Mouse (Mus musculus): Measurements from ENCODE around the gene Nosip.

The Nosip gene

DNA sequence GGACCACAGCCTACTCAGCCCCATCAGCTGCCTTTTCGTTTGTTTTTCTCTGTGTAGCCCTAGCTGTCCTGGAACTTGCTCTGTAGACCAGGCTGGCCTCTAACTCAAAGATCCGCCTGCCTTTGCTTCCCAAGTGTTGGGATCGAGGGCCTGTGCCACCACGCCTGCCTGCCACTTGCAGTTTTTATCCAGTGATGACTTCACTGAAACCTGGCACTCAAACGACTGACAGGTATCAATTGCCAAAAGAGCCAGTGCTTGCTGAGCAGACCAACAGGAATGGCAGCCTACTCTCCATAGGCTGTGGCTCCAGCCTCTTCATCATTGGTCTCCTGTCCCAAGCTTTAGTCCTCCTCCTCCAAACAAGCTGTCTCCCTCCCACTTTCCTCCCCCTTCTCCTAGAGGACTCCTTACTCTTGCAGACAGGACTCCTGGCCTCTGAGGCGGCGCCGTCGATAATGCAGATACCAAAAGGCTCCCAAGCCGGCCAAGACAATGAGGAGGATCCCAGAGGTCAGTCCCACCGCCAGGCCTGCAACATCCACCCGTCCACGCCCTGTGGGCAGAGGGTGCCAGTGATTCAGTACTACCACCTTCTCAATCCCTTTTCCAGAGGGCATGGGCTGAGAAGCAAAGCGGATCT, 5.8 kb upstream of the Nosip start:
- DNase-seq (ENCODE audit: extremely low read depth, insufficient read length, low spot score): no peak

DNA sequence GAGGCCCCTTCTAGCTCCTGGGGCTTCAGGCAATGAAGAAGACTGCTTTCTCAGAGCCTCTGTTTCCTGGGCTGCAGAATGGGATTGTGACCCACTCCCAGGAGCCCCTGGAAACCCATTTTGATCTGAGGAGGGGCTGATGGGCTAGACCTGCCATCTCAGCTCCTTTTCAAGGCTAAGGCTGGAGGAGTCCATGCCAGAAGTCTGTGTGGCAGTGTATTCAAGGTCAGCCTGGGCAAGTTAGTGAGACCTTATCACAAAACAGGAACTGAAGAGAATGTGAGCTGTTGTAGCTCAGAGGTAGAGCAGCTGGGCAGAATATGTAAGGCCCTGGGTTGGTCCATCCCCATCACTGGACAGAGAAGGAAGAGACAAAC, 5.3 kb upstream of the Nosip start:
- no peak for DNase-seq (ENCODE audit: extremely low read depth, insufficient read length, low spot score)

DNA sequence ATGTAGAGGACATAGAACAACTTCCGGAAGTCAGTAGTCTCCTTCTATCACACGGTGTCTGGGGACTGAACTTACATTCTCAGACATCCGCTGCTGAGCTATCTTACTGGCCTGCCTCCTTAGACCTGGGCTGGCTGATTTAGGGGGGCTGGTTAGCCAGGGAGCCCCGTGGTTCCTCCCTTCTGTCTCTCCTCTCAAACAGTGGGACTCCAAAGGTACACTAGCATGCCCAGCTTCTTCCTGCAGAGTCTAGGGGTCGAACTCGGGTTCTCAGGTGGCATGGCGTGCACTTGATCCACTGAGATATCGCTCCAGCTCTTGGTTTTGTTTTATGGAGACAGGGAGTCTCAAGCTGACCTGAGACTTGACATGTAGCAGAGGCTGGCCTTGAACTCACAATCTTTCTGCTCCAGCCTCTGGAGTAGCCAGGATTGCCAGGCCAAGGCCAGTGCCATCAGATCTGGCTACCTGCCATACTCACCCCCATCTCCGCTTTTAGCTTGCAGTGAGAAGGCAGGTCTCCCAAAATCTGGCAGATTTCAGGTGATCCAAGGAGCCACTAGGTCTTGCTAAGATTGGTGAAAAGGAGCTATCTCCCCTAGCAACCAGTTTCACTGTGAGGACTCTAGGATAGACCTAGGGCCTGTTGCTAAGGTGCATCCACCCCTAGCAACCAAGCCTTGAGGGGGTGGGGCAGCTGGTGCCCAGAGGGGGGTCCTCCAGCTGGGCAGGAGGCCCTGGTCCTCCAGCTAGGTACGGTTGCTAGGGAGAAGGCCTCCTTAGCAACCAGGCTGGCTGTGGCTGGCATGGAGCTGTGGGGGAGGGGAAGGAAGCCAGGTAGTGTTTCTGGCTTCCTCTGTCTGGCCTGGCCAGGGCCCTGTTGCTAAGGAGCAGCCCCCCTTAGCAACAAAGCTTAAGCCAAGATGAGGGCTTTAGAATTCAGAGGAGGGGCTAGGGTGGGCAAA, 3.3 kb upstream of the Nosip start:
- DNase-seq (ENCODE audit: extremely low read depth, insufficient read length, low spot score): no peak

DNA sequence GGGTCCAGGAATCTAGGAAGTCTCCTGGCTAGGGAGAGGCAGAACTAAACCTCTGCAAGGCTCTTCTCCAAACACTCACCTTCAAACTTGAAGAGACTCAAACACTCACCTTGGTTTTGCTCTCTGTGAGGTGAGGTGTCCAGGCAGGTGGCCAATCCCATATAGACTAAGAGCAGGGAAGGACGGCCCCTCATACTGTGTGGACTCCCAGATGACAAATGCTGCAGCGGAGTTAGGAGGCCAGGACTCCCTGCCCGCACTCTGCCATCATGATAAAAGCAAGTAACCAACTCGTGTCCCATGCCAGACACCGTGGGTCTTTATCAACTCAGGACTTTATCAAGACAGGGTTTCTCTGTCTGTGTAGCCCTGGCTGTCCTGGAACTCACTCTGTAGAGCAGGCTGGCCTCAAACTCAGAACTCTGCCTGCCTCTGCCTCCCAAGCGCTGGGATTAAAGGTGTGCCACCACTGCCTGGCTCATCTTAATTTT, 1.6 kb upstream of the Nosip start:
- DNase-seq (ENCODE audit: extremely low read depth, insufficient read length, low spot score): no peak

DNA sequence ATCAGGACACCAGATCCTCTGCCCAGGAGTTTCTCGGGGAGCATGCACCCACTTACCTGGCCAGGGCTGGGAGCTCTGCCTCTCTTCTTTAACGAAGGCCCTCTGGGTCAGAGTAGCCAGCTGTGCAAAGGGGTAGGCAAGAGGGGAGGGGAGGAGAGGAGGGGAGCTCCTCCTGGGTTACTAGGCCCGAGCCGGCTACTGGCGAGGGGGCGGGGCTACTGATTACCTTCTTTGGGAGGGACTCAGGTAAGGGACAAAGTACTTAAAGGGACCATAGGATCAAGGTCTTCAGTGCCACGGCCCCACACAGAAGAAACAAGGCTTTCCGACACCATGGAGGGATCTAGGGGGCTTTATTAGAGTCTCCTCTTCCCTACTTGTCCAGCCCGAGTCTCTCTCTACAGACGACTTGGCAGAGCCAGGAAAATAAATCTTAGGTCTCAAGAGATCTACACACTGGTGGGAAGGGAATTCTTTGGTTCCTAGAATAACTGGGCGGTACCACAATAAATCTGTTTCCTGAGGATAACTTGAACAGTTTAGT, 625 bp upstream of the Nosip start:
- DNase-seq (ENCODE audit: extremely low read depth, insufficient read length, low spot score): no peak

DNA sequence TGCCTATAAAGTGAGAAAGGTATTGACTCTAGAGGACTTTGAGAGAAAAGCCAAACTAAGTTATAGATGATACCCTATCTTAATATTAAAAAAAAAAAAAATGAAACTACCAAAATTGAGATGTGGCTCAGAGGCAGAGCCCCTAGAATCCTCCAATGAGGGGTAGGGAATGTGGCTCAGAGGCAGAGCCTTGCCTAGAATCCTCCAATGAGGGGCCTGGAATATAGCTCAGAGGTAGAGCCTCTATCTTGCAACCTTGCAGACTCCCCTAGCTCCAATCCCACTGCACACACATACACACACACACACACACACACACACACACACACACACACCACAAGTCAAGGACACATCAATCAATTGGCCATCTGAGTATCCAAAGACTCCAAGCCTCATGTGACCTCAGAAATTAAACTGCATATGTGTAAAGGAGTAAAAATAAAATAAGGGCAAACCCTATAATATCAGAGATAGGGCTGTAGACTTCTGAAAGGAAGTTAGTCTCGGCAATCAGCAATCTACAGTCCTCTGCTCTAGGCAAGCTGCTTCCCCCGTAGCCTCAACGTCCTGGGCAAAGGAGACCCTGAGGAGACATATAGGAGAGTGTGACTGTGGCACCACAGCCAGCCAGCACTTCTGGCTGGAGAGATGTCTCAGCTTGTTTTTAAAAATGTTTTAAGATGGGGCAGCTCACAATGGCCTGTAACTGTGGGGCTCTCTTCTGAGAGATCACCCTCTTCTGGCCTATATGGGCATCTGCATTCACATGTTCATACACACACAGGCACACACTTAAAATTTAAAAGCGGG, 5.2 kb downstream of the Nosip start:
- DNase-seq (ENCODE audit: extremely low read depth, insufficient read length, low spot score): no peak

DNA sequence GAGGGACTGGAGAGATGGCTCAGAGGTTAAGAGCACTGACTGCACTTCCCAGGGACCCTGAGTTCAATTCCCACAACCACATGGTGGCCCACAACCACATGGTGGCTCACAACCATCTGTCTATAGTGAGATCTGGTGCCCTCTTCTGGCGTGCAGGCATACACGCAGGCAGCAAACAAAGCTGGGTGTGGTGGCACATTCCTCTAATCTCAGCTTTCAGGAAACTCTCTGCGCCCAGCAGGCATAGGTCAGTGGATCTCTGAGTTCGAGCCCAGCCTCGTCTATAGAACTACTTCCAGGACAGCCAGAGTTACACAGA, 5.7 kb downstream of the Nosip start:
- DNase-seq (ENCODE audit: extremely low read depth, insufficient read length, low spot score): peak; percentile 68

DNA sequence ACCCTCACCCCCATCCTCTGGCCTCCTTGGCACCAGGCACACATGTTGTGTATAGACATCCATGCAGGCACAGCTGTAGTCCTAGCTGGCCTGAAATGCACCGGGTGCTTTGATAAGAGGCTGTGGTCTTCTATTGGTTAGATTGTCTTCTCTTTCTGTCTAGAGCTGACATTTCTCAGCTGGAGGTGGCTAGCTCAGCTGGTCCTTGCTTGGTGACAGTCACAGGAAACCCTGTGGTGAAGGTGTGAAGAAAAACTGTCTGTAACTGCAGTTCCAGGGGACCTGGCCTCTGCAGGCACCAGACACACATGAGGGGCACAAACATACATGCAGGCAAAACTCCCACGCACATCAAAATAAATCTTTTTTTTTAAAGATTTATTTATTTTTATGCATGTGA, 7.4 kb downstream of the Nosip start:
- no peak for DNase-seq (ENCODE audit: extremely low read depth, insufficient read length, low spot score)

DNA sequence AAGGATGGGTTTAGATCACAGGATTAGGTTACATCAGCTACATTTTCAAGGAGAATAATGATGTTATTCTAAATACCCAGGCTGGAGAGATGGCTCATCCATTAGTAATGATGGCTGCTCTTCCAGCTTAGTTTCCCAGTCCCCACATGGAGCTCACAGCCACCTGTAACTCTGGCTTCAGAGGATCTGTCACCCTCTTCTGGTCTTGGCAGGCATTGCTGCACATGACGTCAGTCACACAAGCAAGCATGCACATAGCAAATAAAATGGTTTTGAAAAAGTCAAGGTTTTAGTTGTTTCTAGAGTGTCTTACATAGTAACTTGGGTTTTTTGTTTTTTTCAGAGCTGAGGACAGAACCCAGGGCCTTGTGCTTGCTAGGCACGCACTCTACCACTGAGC, 10.0 kb downstream of the Nosip start:
- no peak for DNase-seq (ENCODE audit: extremely low read depth, insufficient read length, low spot score)

DNA sequence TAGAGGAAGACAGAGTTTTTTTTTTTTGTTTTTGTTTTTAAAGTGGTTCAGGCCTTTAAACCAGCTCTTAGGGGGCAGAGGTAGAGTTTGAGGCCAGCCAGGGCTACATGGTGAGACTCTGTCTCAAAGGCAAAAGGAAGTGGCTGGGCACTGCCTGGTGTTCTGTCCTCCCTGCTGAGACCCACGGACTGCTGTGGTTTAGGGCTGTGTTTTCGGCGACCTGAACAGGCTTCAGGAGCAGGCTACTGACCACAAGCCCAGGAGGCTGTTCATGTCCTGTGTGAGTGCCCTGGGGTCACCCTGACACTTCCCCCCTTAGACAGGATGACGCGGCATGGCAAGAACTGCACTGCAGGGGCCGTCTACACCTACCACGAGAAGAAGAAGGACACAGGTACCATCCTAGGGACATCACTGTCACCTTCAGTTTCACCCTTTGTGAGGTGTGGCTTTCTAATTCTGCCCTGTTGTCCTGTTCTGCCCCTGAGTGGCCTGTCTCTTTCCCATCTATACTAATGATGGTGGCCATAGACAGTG, 11.0 kb downstream of the Nosip start:
- DNase-seq (ENCODE audit: extremely low read depth, insufficient read length, low spot score): no peak

DNA sequence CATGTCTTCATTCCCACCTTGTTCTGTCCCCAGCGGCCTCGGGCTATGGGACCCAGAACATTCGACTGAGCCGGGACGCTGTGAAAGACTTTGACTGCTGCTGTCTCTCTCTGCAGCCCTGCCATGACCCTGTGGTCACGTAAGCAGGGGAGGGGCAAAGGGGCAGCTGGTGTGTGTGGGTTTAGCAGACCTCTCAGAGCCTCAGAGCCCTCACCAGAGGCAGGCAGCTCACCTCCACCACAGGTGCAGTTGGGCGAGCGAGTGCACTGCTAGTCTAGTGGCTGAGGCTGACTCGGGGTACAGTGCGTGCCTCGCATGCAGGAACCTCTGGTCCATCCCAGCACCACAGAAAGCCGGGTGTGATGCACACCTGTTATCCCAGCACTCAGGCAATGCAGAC, 11.7 kb downstream of the Nosip start:
- no peak for DNase-seq (ENCODE audit: extremely low read depth, insufficient read length, low spot score)

DNA sequence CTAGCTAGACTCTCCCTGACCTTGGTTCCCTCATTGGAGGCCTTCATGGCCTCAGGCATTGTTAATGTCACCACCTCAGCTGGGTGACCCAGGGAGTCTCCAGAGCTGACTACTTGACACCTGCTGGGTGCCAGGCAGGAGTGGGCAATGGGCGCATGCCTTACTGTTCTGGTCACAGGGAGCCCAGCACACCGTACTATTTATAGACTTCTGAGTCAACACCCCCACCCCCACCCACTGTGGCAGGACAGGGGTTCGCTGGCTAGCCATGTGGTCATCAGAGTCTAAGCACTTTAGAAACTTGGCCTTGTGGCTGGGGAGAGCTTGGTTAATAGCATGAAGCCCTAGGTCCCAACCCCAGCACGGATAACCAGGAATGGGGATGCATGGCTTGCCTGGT, 13.2 kb downstream of the Nosip start:
- DNase-seq (ENCODE audit: extremely low read depth, insufficient read length, low spot score): peak; percentile 77

DNA sequence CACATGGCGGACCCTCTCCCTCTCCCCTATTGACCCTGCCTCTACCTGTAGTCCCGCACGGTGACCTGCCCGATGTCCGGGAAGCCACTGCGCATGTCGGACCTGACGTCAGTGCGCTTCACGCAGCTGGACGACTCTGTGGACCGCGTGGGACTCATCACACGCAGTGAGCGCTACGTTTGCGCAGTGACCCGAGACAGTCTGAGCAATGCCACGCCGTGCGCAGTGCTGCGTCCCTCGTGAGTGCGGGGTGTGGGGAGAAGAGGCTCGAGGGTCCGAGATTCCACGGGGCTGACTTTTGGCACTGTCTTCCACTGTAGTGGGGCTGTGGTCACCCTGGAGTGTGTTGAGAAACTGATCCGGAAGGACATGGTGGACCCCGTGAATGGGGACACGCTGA, 14.3 kb downstream of the Nosip start:
- no peak for DNase-seq (ENCODE audit: extremely low read depth, insufficient read length, low spot score)

DNA sequence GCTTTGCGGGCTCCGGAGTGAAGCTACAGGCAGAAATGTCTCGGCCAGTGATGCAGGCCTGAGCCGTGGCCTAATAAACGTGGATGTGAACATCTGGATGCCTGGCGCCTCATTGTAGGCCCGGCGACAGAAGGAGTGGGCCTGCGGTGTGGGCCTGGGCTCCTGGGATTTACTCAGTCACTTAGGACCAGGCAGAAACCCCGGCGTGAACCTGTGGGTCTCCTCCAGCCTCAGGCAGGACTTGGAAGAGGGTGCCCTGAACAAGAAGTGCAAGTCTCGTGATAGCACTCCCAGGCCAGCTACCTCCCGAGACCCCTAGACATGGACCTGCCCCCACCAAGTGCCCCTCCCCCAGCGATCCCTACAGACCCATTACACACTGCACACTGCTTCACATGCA, 15.1 kb downstream of the Nosip start:
- no peak for DNase-seq (ENCODE audit: extremely low read depth, insufficient read length, low spot score)

DNA sequence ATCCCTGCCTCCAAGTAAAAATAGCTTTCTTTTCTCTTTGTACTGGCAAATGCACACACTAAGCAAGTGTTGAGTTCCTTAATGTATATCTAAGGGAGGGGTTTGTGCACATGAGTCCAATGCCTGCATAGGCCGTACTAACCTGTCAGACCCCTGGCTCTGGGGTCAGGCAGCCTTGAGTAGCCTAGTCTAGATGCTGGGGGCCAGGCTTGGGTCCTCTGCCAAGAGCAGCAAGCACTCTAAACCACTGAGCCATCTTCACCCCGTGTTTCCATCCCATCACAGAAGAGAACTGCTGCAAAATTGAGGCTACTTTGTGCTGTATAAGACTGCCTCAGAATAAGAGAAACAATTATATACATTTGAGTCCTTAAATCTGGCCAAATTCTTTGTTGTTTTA, 15.6 kb downstream of the Nosip start:
- DNase-seq (ENCODE audit: extremely low read depth, insufficient read length, low spot score): no peak

DNA sequence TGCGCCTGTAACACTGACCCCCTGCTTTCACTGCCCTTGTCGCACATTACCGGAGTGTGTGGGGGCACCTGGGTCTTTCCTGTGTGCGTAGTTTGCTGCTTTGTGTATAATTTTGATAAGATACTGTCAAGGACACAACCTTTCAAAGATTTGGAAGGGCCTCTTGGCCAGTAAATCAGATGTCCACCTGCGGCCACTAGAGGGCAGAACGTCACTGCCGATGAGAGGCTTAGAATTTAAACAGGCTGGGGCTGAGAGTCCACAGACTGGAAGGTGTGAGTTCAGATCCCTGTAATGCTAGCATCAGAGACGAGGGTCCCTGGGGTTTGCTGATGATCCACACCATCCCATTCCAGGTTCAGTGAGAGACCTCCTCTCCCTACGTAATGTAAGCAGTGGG, 16.3 kb downstream of the Nosip start:
- no peak for DNase-seq (ENCODE audit: extremely low read depth, insufficient read length, low spot score)

DNA sequence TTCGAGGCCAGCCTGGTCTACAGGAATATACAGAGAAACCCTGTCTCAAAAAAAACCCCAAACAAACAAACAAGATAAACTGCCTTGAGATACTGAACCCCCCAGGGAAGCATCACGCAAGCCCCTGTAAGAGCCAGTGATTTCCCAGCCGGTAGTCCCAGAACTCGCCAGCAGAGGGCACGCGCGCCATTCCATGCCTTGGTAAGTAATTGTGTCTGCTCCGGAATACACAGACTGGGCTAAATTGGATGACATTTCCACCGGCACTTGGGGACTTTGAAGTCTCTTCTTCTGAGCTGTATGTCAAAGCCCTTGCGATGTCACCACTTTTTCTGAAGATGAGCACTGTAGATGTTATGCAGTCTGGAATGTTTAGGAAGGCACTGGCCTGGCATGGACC, 17.6 kb downstream of the Nosip start:
- DNase-seq (ENCODE audit: extremely low read depth, insufficient read length, low spot score): peak; percentile 70

DNA sequence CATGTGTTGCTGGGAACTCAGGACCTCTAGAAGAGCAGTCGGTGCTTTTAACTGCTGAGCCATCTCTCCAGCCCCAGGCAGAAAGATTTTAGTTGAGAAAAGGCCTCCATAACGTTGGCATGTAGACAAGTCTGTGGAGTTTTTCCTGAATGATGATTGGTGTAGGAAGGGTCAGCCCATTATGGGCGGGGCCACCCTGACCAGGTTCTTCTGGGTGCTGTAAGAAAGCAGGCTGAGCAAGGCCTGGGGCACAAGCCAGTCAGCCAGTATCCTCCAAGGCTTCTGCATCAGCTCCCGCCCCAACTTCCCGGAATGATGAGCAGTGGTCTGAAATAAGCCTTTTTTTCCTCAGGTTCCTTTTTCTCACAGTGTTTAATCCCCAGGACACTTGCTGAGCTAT, 18.8 kb downstream of the Nosip start:
- DNase-seq (ENCODE audit: extremely low read depth, insufficient read length, low spot score): peak; percentile 69

DNA sequence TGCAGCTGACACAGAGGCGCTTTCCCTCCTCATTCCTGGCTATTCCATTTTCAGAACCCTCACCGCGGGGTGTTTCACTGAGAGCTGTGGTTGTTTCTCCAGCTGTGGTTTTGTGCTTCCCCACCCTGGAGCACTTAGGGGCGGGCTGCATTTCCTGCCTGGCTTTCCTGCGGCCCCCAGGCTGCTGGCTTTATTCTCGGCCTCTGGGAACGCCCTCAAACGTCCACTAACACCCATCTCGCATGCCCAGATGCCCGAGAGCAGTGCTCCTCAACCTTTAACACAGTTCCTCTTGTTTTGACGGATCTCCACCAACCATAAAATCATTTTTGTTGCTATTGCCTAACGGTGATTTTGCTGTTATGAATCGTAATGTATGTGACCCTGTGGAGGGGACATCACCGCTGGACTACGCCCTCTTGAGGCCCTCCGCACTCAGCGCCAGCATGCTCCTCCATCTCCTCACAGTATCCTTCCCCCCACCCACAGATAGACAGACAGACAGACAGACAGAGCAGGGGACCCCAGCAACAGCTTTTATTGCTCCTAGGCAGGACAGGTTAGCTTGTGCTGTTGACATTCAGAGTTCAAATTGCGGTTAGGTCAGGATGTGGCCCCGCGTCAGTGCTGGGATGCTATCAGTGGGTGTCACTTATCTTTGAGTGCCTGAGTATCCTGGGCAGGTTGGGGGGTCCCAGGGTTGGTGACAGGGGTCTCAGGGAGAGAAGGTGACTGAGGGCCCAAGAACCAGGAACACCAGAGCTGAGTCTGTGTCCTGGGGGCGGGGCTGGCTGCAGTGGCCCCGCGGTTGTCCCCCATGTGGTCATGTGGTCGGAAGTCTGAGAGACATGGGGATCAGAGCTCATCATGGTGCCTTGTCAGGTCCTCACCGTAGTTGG, 20.4 kb downstream of the Nosip start:
- peak; percentile 41 for DNase-seq (ENCODE audit: extremely low read depth, insufficient read length, low spot score)

Measured in 3134 (cell line).